ENCODE assay signal across 29 mouse cellular contexts in genomic region chr10:43910873-43911142, GRCm38 (mm10). TPM values are rescaled to one million over a fixed set of nuclear protein-coding genes. Genes with fewer than 3 reads are reported as not detected.
DNase-seq lines count a peak whose midpoint lies in the region; ATAC-seq and TF ChIP-seq lines count a peak whose summit lies in the region.
"Had no signal": no experiment of that assay in that cellular context is flagged by ENCODE, and none has a peak within 500 bp of the region (broad histone marks: within the 10 kb centered on the region; RNA-seq: fewer than 3 reads in every experiment).

No protein-coding gene starts in this region.

- in situ Hi-C loops in ES-E14 (cut with MboI; ENCODE audit: low sequenced_read_pairs in 2 of 2, unreplicated experiment in 2 of 2): loop anchor here in 1 of 2 experiments (25.0 kb wide), 1 partner anchor 324 kb away; the partner anchor contains the start of gene Cd24a

- no peak for DNase-seq in liver, postnatal 0 days
- DNase-seq in ES-E14 (ENCODE audit: low read depth, low spot score): no peak
- DNase-seq in embryo, embryonic 10 days (ENCODE audit: low spot score): no peak
- DNase-seq: adrenal gland, adult 8-10 months; adrenal gland, postnatal 25 days; B cell, adult 2 months; cerebellum, adult 11-12 months; cerebellum, adult 8-10 months; cerebellum, postnatal 10 days; cerebellum, postnatal 36 days; gastrocnemius, adult 2 months; gastrocnemius, postnatal 14 days; heart, adult 18-20 months; heart, postnatal 10 days; heart, postnatal 4 days had no signal

- ATAC-seq in liver, embryonic 12.5 days: no peak
- no peak for ATAC-seq in liver, postnatal 0 days
- peak; percentile 69 for ATAC-seq in megakaryocyte-erythroid progenitor cell, adult 5-6 weeks (replicated peaks; ENCODE audit: low FRiP score, low TSS enrichment, poor library complexity, severe bottlenecking)
- no peak for ATAC-seq in cerebellum, adult (ENCODE audit: insufficient number of reproducible peaks, low FRiP score, low TSS enrichment)
- ATAC-seq: activated CD4-positive, CD25-positive, alpha-beta regulatory T cell, adult 4 months; forebrain, embryonic 13.5 days; forebrain, embryonic 16.5 days; hindbrain, postnatal 0 days; inflammation-experienced regulatory T-cells, adult 6 months had no signal

- TF ChIP-seq EP300 in liver, postnatal 0 days (IDR thresholded peaks at IDR 0.05; ENCODE audit: low read depth): no peak

- no peak overlapping the region for H3K9ac ChIP-seq in liver, embryonic 12.5 days
- no peak overlapping the region for H3K9ac ChIP-seq in liver, postnatal 0 days (replicated peaks)
- H3K9ac ChIP-seq in ES-E14 (ENCODE audit: insufficient read depth, low read depth, low read length, poor library complexity, severe bottlenecking): 0 out of 2 replicates have a peak overlapping the region, but pooled peaks have one; percentile 37
- H3K9ac ChIP-seq: forebrain, embryonic 13.5 days; heart, embryonic 12.5 days; heart, embryonic 15.5 days; hindbrain, embryonic 14.5 days had no signal

- H3K27me3 ChIP-seq in liver, embryonic 12.5 days (replicated peaks): no peaks in the 10 kb centered on the region
- H3K27me3 ChIP-seq in liver, postnatal 0 days (ENCODE audit: insufficient read depth, low read length): no peaks in the 10 kb centered on the region
- H3K27me3 ChIP-seq: CH12.LX; forebrain, embryonic 13.5 days; heart, embryonic 12.5 days; heart, embryonic 15.5 days had no signal

- peak overlapping the region; percentile 39; the same call in 1 of the 2 replicates for H3K27ac ChIP-seq in liver, embryonic 12.5 days
- H3K27ac ChIP-seq in liver, postnatal 0 days (ENCODE audit: low read depth): no peak overlapping the region
- H3K27ac ChIP-seq in ES-E14 (ENCODE audit: insufficient read depth, low read depth, low read length, poor library complexity, severe bottlenecking): no peak overlapping the region
- H3K27ac ChIP-seq in bone marrow macrophage, adult 2 months (ENCODE audit: insufficient read depth, low read depth, low read length): peak overlapping the region; percentile 54
- H3K27ac ChIP-seq: forebrain, embryonic 10.5 days; forebrain, embryonic 13.5 days; gastrocnemius, adult 2 months; heart, embryonic 15.5 days; hindbrain, embryonic 14.5 days; hindbrain, postnatal 0 days had no signal

- no peak overlapping the region for H3K4me2 ChIP-seq in liver, embryonic 12.5 days
- H3K4me2 ChIP-seq in liver, postnatal 0 days (ENCODE audit: low read depth, low read length): no peak overlapping the region
- H3K4me2 ChIP-seq: forebrain, embryonic 13.5 days; heart, embryonic 12.5 days; heart, embryonic 15.5 days; hindbrain, embryonic 14.5 days had no signal

- peaks cover 18% of the 10 kb centered on the region for H3K4me1 ChIP-seq in liver, embryonic 12.5 days
- no peaks in the 10 kb centered on the region for H3K4me1 ChIP-seq in liver, postnatal 0 days (ENCODE audit: insufficient read depth)
- H3K4me1 ChIP-seq in ES-E14 (ENCODE audit: control insufficient read depth in 2 of 2, insufficient read depth in 2 of 2, low read length in 2 of 2, poor library complexity in 1 of 2): peaks cover 0 to 6% of the 10 kb centered on the region in 2 experiments; a peak in 1 of 4 replicates
- peaks cover 23% of the 10 kb centered on the region for H3K4me1 ChIP-seq in bone marrow macrophage, adult 2 months (ENCODE audit: control insufficient read depth, insufficient read depth, low read length)
- H3K4me1 ChIP-seq: forebrain, embryonic 10.5 days; forebrain, embryonic 13.5 days; heart, embryonic 12.5 days; heart, embryonic 15.5 days had no signal

- H3K36me3 ChIP-seq in liver, embryonic 12.5 days: peaks cover 24% of the 10 kb centered on the region
- H3K36me3 ChIP-seq in liver, postnatal 0 days (replicated peaks; ENCODE audit: insufficient read depth, low read length): peaks cover 4% of the 10 kb centered on the region; the same call in 1 of the 2 replicates
- peaks cover 6% of the 10 kb centered on the region; the same call in 1 of the 2 replicates for H3K36me3 ChIP-seq in ES-E14 (ENCODE audit: control insufficient read depth, insufficient read depth, low read length, poor library complexity, severe bottlenecking)
- H3K36me3 ChIP-seq: heart, embryonic 15.5 days had no signal

- no peak for TF ChIP-seq POLR2A in bone marrow macrophage, adult 2 months (IDR thresholded peaks at IDR 0.05; ENCODE audit: borderline replicate concordance, low read depth, low read length)

- H3K9me3 ChIP-seq in liver, embryonic 12.5 days (replicated peaks): no peaks in the 10 kb centered on the region
- H3K9me3 ChIP-seq in liver, postnatal 0 days (ENCODE audit: low read length): no peaks in the 10 kb centered on the region
- no peaks in the 10 kb centered on the region for H3K9me3 ChIP-seq in ES-E14 (ENCODE audit: control insufficient read depth, insufficient read depth, low read depth, low read length)
- H3K9me3 ChIP-seq: forebrain, embryonic 10.5 days; forebrain, embryonic 13.5 days; heart, embryonic 12.5 days; heart, embryonic 15.5 days had no signal

- no peak for TF ChIP-seq CTCF in liver, postnatal 0 days (IDR thresholded peaks at IDR 0.05; ENCODE audit: low read depth)
- no peak for TF ChIP-seq CTCF in bone marrow macrophage, adult 2 months (IDR thresholded peaks at IDR 0.05; ENCODE audit: low read depth, low read length)

- WGBS in liver, embryonic 12.5 days (ENCODE audit: insufficient replicate concordance): 71% methylated on average over 8 of the region's 8 CpGs
- 63% methylated on average over 8 of the region's 8 CpGs for WGBS in liver, postnatal 0 days (ENCODE audit: insufficient replicate concordance)

- no peak overlapping the region for H3K4me3 ChIP-seq in liver, embryonic 12.5 days
- no peak overlapping the region for H3K4me3 ChIP-seq in liver, postnatal 0 days (ENCODE audit: low read depth, low read length)
- H3K4me3 ChIP-seq in ES-E14 (ENCODE audit: insufficient read depth in 1 of 2, low read depth in 1 of 2, low read length in 2 of 2, poor library complexity in 1 of 2, severe bottlenecking in 1 of 2): no peak overlapping the region
- H3K4me3 ChIP-seq in bone marrow macrophage, adult 2 months (ENCODE audit: insufficient read depth, low read length): no peak overlapping the region
- H3K4me3 ChIP-seq: forebrain, embryonic 10.5 days; forebrain, embryonic 13.5 days; gastrocnemius, adult 2 months; heart, embryonic 12.5 days; heart, embryonic 15.5 days had no signal

TF ChIP-seq in ES-E14, 5 proteins besides CTCF, POLR2A, EP300 and RAD21:
- TF ChIP-seq ZNF384 (IDR thresholded peaks at IDR 0.05; ENCODE audit: low read depth, low read length) (no peak), CHD2 (IDR thresholded peaks at IDR 0.05; ENCODE audit: low read depth, low read length) (no peak), ZC3H11A (IDR thresholded peaks at IDR 0.05; ENCODE audit: borderline replicate concordance, low read depth, low read length) (no peak), HCFC1 (IDR thresholded peaks at IDR 0.05; ENCODE audit: borderline replicate concordance, insufficient read depth, low read length) (no peak), MAFK (IDR thresholded peaks at IDR 0.05; ENCODE audit: insufficient read depth, low read depth, low read length) (no peak)
TF ChIP-seq in ES-E14: peak in this region for 0.

RNA-seq across cellular contexts. Expression of gene Rtn4ip1, which starts 9.2 kb away (rescaled TPM):
- 18.4 and 18.5 TPM in 2 replicates for polyA plus RNA-seq in liver, embryonic 12.5 days (2016; fragmentation: Nextera tagmentation; extraction: Ambion mirVana)
- 7.6 and 9.6 TPM in 2 replicates for polyA plus RNA-seq in liver, postnatal 0 days (2015; fragmentation: Nextera tagmentation; extraction: Ambion mirVana)
- total RNA-seq in ES-E14 (2012; rRNA removed): 8.5 and 10.2 TPM in 2 replicates
- 5.4 and 6.8 TPM in 2 replicates for polyA plus RNA-seq in bone marrow macrophage, adult 2 months (2012; ENCODE audit: insufficient read depth, insufficient read length, missing spikeins)
- total RNA-seq in megakaryocyte-erythroid progenitor cell, adult 5-6 weeks (2014; fragmentation: Nextera tagmentation): 19.3 and 29.1 TPM in 2 replicates
- total RNA-seq in megakaryocyte-erythroid progenitor cell, adult 5-6 weeks (2017): 17.0 and 17.4 TPM in 2 replicates

RNA-seq across cellular contexts. Expression of gene Qrsl1, which starts 9.3 kb away (rescaled TPM):
- polyA plus RNA-seq in liver, embryonic 12.5 days (2016; fragmentation: Nextera tagmentation; extraction: Ambion mirVana): 12.0 and 12.7 TPM in 2 replicates
- polyA plus RNA-seq in liver, postnatal 0 days (2015; fragmentation: Nextera tagmentation; extraction: Ambion mirVana): 7.3 and 7.4 TPM in 2 replicates
- total RNA-seq in ES-E14 (2012; rRNA removed): 24.8 and 28.9 TPM in 2 replicates
- polyA plus RNA-seq in bone marrow macrophage, adult 2 months (2012; ENCODE audit: insufficient read depth, insufficient read length, missing spikeins): 7.1 and 7.2 TPM in 2 replicates
- total RNA-seq in megakaryocyte-erythroid progenitor cell, adult 5-6 weeks (2014; fragmentation: Nextera tagmentation): 15.3 and 30.8 TPM in 2 replicates
- 9.3 and 14.6 TPM in 2 replicates for total RNA-seq in megakaryocyte-erythroid progenitor cell, adult 5-6 weeks (2017)

Comparison
In these comparisons a context has a peak if more than half of its experiments do, and no peak if none do; other contexts are left out.
1. H3K27ac ChIP-seq: peak in liver, embryonic 12.5 days (single experiment) and bone marrow macrophage, adult 2 months (single experiment); none in liver, postnatal 0 days (single experiment) and ES-E14 (single experiment).